Mouse (Mus musculus): ENCODE measurements around the gene Atxn3. TPM values are rescaled to one million over a fixed set of nuclear protein-coding genes. Genes with fewer than 3 reads are reported as not detected.
"Not testable (repeated sequence)": the region's sequence is repeated elsewhere in the genome, so short reads cannot be mapped to it uniquely, and the experiment has no call there.

Atxn3 gene
- polyA plus RNA-seq, 1 experiment: 17.6 TPM

DNA sequence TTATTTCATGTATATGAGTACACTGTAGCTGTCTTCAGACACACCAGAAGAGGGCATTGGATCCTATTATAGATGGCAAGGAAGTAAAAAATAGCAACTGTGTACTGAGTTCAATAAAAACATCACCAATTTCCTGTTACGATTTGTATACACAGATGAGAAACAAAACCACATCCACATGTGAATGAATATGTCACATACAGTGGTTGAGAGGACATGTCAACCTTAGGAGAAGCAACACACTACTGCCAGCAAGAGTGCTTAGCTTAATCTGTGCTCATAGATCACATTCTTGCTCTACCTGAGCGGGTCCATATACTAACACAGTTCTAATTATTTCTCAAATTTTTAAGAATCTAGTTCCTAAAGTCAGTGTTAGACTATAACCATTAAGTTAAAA is 13.3 kb upstream of the Atxn3 start:
- TF ChIP-seq CTCF (IDR thresholded peaks at IDR 0.05; ENCODE audit: extremely low read depth, insufficient read depth, low read length): no peak
- no peak for TF ChIP-seq POLR2A (IDR thresholded peaks at IDR 0.05; ENCODE audit: extremely low read depth, insufficient read depth, low read length)
- peaks cover 6% of the 10 kb centered on the region for H3K4me1 ChIP-seq (ENCODE audit: control insufficient read depth, insufficient read depth, low read length)
- H3K4me3 ChIP-seq (ENCODE audit: insufficient read depth, low read length): no peak overlapping the region
- H3K27ac ChIP-seq (ENCODE audit: insufficient read depth, low read length): no peak overlapping the region

DNA sequence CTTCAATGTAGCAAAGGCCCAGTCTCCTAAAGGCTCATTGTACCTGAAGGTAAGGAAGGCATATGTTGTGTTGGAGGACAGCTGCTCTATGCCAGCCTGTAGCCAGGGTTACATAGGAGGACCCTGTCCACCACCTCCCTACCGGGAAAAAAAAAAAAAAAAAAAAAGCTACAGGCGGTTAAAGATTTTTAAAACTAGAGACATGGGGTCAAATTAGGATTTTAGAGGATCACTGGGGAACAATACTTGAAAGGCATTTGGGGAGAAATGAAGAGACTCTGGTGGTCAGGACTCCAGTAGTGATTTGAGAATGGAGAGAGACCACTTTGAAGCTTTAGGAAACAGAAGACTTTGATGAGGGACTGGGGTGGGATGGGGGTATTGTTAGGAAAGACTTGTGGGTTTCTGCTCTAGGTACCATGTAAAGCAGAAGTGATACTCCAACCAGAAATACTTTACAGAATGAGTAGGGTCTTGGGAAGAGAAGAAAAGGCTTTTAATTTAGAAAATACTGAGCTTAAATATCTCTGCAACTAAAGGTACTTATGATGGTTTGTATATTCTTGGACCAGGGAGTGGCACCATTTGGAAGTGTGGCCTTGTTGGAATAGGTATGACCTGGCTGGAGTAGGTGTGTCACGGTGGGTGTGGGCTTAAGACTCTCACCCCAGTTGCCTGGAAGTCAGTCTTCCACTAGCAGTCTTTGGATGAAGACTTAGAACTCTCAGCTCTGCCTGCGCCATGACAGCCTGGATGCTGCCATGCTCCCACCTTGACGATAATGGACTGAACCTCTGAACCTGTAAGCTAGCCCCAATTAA is 1.1 kb upstream of the Atxn3 start:
- not testable (repeated sequence) for H3K4me1 ChIP-seq (ENCODE audit: control insufficient read depth, insufficient read depth, low read length); H3K27ac ChIP-seq (ENCODE audit: insufficient read depth, low read length); H3K4me3 ChIP-seq (ENCODE audit: insufficient read depth, low read length)

DNA sequence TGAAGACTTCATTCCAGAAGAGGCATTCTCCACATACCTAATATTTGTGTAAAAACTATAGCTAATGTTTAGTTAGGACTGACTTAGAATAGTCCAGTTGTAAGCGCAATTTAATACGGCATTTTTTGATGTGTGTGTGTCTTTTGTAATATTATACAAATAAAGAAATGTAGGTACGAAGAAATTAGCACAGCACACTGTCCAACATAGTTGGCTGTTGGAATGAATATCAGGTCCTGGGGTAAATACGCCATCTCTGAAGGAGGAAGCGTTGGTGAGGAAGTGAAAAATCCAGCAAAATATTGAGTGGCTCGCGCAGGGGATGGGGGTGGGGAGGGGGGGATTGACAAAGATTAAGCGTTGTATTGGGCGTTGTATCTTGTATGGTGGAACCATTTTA is 510 bp upstream of the Atxn3 start:
- TF ChIP-seq CTCF (IDR thresholded peaks at IDR 0.05; ENCODE audit: extremely low read depth, insufficient read depth, low read length) (no peak), POLR2A (IDR thresholded peaks at IDR 0.05; ENCODE audit: extremely low read depth, insufficient read depth, low read length) (no peak)
- Histone ChIP-seq H3K4me3 (ENCODE audit: insufficient read depth, low read length) (no peak overlapping the region), H3K4me1 (ENCODE audit: control insufficient read depth, insufficient read depth, low read length) (peaks cover 2% of the 10 kb centered on the region; the same call in 1 of the 2 replicates), H3K27ac (ENCODE audit: insufficient read depth, low read length) (no peak overlapping the region)

DNA sequence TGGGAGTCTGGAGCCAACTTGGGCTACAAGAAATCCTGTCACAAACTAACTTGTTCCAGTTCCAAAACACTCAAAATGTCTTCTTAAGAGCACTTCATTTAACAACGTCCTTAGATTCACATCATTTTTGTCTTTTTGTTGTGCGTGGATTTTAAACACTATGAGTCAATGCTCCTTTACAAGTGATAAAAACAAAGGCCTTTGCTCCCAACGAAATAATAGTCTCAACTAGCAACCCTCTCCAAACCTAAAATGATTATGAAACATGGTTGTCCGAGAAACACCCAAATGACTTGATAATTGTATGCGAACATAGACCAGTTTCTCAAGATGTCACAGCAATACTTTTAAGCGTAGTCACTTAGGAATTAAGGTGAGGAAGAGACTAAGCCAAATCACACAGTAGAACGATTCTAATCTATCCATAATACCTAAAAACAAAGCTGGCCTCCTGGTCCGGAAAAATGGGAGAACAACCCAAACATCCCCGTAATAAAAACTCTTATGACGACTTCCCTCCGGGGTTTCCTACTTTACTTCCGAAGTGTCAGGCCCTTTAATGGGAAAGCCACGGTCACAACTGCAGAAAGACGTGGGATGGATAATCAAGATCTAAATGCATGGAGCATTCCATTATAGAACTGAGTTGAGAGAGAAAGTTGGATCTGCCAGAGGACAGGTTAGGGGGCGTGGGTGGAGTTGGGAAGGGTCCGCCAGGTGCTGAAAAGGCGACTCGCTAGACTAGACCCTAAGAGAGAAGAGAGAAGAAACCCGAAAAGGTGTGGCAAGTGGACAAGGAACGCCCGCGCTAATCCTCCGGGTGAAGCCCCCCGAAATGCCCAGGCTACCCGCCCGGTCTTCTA is 736 bp downstream of the Atxn3 start:
- Histone ChIP-seq H3K27ac (ENCODE audit: insufficient read depth, low read length) (peak overlapping the region; percentile 51; the same call in 1 of the 2 replicates), H3K4me1 (ENCODE audit: control insufficient read depth, insufficient read depth, low read length) (peaks cover 2% of the 10 kb centered on the region; the same call in 1 of the 2 replicates), H3K4me3 (ENCODE audit: insufficient read depth, low read length) (peak overlapping the region; percentile 87)
- TF ChIP-seq POLR2A (IDR thresholded peaks at IDR 0.05; ENCODE audit: extremely low read depth, insufficient read depth, low read length) (no peak), CTCF (IDR thresholded peaks at IDR 0.05; ENCODE audit: extremely low read depth, insufficient read depth, low read length) (no peak)

DNA sequence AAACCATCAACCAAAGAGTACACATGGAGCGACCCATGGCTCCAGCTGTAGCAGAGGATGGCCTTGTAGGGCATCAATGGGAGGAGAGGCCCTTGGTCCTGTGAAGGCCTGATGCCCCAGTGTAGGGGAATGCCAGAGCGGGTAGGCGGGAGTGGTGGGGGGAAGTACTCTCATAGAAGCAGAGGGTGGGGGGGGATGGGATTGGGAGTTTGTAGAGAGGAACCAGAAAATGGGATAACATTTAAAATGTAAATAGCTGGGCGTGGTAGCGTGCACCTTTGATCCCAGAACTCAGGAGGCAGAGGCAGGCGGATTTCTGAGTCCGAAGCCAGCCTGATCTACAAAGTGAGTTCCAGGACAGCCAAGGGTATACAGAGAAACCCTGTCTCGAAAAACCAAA is 2.2 kb downstream of the Atxn3 start:
- H3K4me3 ChIP-seq (ENCODE audit: insufficient read depth, low read length); H3K27ac ChIP-seq (ENCODE audit: insufficient read depth, low read length); H3K4me1 ChIP-seq (ENCODE audit: control insufficient read depth, insufficient read depth, low read length): not testable (repeated sequence)

DNA sequence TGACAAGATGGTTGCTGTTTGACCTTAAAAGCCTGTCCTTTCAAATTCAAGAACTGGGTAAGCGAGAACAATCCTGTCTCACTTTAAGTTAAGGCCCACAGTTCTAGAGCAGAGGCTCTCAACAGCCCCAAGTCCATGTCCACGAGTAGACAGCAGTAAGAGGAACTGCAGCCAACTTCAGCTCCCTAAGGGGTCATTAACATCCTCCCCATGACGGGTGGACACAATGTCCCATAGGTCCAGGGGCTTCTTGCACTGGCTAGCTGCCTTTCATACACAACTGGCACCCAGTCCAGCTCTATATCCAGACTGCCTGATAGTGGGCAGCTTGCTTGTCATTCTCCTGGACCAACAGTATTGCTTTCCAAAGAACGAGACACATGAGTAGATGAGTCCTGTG is 9.2 kb downstream of the Atxn3 start:
- no peak for TF ChIP-seq POLR2A (IDR thresholded peaks at IDR 0.05; ENCODE audit: extremely low read depth, insufficient read depth, low read length)
- no peak for TF ChIP-seq CTCF (IDR thresholded peaks at IDR 0.05; ENCODE audit: extremely low read depth, insufficient read depth, low read length)
- H3K4me3 ChIP-seq (ENCODE audit: insufficient read depth, low read length): no peak overlapping the region
- no peak overlapping the region for H3K27ac ChIP-seq (ENCODE audit: insufficient read depth, low read length)
- H3K4me1 ChIP-seq (ENCODE audit: control insufficient read depth, insufficient read depth, low read length): no peaks in the 10 kb centered on the region

DNA sequence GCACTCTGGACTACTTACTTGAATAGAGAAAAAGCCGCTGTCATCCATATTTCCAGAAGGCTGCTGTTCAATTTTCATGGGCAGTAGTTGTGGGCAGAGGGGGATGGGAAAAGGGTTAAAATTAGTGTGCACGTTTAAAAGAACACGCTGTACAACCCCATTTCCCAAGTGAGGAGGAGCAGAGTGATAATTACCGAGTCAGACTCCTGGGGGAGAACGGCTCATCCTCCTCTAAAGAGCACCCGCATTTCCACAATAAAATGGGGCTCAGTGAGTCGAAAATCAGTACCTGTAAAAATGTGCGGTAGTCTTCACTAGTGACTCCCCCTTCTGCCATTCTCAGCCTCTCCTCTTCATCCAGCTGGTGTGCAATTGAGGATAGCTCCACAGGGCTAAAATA is 10.1 kb downstream of the Atxn3 start:
- no peak overlapping the region for H3K27ac ChIP-seq (ENCODE audit: insufficient read depth, low read length)
- no peak for TF ChIP-seq POLR2A (IDR thresholded peaks at IDR 0.05; ENCODE audit: extremely low read depth, insufficient read depth, low read length)
- no peak for TF ChIP-seq CTCF (IDR thresholded peaks at IDR 0.05; ENCODE audit: extremely low read depth, insufficient read depth, low read length)
- no peak overlapping the region for H3K4me3 ChIP-seq (ENCODE audit: insufficient read depth, low read length)
- H3K4me1 ChIP-seq (ENCODE audit: control insufficient read depth, insufficient read depth, low read length): no peaks in the 10 kb centered on the region

DNA sequence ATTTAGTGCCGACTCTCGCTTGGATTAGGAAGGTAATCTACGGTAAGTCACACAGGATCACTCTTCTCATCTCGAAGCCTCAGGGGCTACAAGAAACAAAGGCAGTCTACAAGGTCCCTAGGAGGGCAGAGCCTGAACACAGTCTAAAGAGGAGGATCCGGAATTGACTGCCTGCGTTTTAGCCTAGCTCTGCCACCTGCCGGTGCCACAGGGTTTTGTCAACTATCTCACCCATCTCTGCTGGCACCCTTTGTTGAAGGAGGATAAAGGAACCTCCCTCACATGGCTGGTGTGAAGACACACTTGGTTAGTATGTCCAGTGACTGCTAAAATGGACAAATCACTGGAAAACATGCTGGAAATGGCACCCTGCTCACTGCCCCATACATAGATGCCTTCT is 20.5 kb downstream of the Atxn3 start:
- TF ChIP-seq POLR2A (IDR thresholded peaks at IDR 0.05; ENCODE audit: extremely low read depth, insufficient read depth, low read length) (no peak), CTCF (IDR thresholded peaks at IDR 0.05; ENCODE audit: extremely low read depth, insufficient read depth, low read length) (0 out of 2 replicates have a peak, but pooled peaks have one; percentile 11)
- Histone ChIP-seq H3K4me1 (ENCODE audit: control insufficient read depth, insufficient read depth, low read length) (no peaks in the 10 kb centered on the region; the same call in 1 of the 2 replicates), H3K27ac (ENCODE audit: insufficient read depth, low read length) (no peak overlapping the region), H3K4me3 (ENCODE audit: insufficient read depth, low read length) (no peak overlapping the region)

DNA sequence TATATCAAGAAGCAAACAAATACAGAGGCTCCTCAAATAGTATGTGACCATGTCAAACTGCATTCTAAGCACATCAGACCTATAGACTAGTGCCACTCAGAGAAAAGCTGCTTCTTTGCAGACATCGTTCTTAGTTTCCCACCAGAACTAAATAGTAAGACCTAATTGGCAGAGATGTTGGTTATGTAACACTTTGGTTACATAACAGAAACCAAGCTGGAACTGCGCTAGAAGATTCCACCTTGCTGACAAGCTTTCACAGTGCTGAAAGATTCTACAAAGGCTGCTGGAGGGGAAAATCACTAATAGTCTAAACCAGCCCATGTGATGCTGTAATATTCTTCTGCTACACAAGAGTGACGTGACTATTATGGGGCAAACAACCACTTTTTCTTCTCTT is 22.8 kb downstream of the Atxn3 start:
- Histone ChIP-seq H3K27ac (ENCODE audit: insufficient read depth, low read length) (no peak overlapping the region), H3K4me1 (ENCODE audit: control insufficient read depth, insufficient read depth, low read length) (no peaks in the 10 kb centered on the region; the same call in 1 of the 2 replicates), H3K4me3 (ENCODE audit: insufficient read depth, low read length) (no peak overlapping the region)
- TF ChIP-seq POLR2A (IDR thresholded peaks at IDR 0.05; ENCODE audit: extremely low read depth, insufficient read depth, low read length) (no peak), CTCF (IDR thresholded peaks at IDR 0.05; ENCODE audit: extremely low read depth, insufficient read depth, low read length) (no peak)

DNA sequence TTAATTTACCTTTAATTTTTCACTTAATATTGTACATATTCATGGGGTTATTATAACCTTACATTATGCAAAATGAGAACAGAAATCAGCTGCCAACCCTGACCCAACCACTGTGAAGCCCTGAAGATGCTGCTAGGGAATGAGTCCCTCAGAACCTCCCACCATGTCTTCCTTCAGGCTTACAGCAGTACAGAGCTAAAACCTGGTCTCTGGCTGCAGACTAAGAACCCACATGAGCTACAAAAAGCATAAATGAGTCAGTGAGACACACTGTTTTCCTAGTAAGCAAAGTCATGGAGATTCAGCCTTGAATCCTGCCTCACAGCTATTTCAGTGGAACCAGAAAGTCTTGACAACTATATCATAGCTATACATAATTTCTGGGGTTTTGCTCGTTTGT is 29.6 kb downstream of the Atxn3 start:
- TF ChIP-seq POLR2A (IDR thresholded peaks at IDR 0.05; ENCODE audit: extremely low read depth, insufficient read depth, low read length) (no peak), CTCF (IDR thresholded peaks at IDR 0.05; ENCODE audit: extremely low read depth, insufficient read depth, low read length) (no peak)
- Histone ChIP-seq H3K4me1 (ENCODE audit: control insufficient read depth, insufficient read depth, low read length) (no peaks in the 10 kb centered on the region), H3K27ac (ENCODE audit: insufficient read depth, low read length) (no peak overlapping the region)

More for the DNA sequence above, 29.6 kb downstream of the Atxn3 start:
- no peak overlapping the region for H3K4me3 ChIP-seq (ENCODE audit: insufficient read depth, low read length)
